Mouse (Mus musculus): ENCODE measurements around the gene Krt87.

Krt87 gene

GRCm38 (mm10) chr15:101438555-101438954 lies at the start of gene Krt87:
Gene Krt87 (minus strand): TSS chr15:101438804.
- no peak for DNase-seq (ENCODE audit: low spot score)

- DNase-seq (ENCODE audit: low spot score): no peak
These were observed 47.5 kb upstream of the Krt87 start for GRCm38 (mm10) chr15:101485911-101486635.

GRCm38 (mm10) chr15:101484939-101485338 lies 46.3 kb upstream of the Krt87 start:
- DNase-seq (ENCODE audit: low spot score): peak; percentile 15

- no peak for DNase-seq (ENCODE audit: low spot score)
These were observed 45.0 kb upstream of the Krt87 start for GRCm38 (mm10) chr15:101483646-101484045.

GRCm38 (mm10) chr15:101482056-101482455 lies 43.5 kb upstream of the Krt87 start:
- no peak for DNase-seq (ENCODE audit: low spot score)

GRCm38 (mm10) chr15:101479666-101480060 lies 41.1 kb upstream of the Krt87 start:
- DNase-seq (ENCODE audit: low spot score): no peak

GRCm38 (mm10) chr15:101479007-101479665 lies 40.5 kb upstream of the Krt87 start:
- no peak for DNase-seq (ENCODE audit: low spot score)

DNA sequence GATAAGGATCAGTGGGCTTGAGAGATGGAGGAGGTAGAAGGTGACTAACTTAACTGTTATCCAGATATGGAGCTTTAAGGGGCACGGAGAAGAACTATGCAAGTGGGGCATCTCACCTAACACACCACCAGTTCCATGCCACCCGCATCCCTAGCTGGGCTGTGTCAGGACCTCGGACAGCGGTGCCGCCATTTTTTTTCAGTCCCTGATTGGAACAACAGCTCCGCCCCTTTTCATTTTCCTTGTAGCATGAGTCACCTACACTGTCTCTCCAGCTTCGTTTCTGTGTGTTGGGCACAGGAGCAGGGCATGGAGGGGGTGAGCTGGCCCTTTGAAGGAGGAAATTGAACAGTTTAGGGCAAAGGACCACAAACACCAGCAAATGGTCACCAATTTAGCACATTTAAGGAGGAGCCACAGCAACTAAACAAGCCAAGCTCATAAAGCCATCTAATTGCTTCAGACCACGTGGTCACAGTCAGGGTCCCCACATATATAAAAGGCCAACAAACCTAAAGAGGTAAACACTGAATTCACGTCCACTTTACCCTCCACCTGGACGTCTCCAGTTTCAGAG lies 34.4 kb upstream of the Krt87 start, which contains the start of gene Krt86:
Gene Krt86, plus strand, starts transcription at position 527 of the 577 bp plus-strand sequence.
- DNase-seq (ENCODE audit: low spot score): peak; percentile 70

DNA sequence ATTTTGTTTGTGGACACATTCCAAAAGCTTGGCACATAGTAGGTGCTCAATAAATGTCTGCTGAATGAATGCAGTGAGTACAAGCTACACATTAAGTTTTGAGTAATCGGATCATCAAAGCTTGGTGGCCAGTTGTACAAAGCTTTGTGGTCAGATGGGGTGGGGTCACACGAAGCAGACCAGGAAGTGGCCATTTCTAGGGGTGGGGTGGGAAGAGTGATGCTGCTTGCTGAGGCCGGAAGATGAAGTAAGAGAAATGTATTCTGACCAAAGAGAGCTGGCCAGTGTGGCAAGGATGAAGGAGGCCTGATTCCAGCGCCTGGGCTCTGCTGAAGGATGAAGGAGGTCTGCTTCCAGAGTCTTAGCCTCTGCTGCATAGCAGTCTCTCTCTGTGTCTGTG lies 30.5 kb upstream of the Krt87 start:
- no peak for DNase-seq (ENCODE audit: low spot score)

DNA sequence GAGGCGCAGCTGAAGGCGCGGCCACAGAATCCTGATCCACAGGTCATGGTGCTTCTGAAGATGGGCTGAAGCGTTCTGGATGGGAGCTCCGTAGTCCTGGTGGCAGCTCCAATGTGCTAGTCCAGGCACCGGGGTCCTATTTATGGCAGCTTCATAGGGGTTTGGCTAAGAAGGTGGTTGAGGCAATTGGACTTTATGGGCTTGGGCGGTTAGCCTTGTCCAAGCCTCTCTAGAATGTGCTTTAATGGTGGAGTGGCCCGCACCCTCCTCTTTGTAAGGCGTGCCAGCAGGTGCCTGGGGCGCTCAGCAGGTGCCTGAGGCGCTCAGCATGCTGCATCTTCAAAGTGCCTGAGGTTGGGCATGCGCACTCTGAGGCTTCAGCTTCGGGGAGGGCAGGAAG lies 25.0 kb upstream of the Krt87 start, which contains the start of gene Krt81:
Gene Krt81, minus strand, starts transcription at position 101 of the 400 bp plus-strand sequence.
- DNase-seq (ENCODE audit: low spot score): no peak

GRCm38 (mm10) chr15:101459283-101459682 lies 20.7 kb upstream of the Krt87 start:
- DNase-seq (ENCODE audit: low spot score): no peak

- DNase-seq (ENCODE audit: low spot score): peak; percentile 76
These were observed 19.8 kb upstream of the Krt87 start for GRCm38 (mm10) chr15:101458361-101458930.

DNA sequence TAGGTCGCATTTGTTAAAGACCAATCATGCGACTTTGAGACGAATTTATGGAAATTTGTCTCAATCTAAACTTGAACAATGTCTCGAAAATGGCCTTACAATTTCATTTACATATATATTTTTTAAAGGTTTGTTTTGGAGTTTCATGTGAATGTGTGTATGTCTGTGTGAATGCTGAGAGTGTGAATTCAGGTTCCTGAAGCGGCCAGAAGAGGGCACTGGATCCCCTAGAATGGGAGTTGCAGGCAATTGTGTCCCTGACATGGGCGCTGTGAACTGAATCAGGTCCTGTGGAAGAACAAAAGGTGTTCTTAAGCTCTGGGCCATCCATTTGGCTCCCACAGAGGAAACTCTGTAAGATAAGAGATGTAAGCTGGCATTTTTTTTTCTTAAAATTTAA lies 17.3 kb upstream of the Krt87 start:
- DNase-seq (ENCODE audit: low spot score): no peak

DNA sequence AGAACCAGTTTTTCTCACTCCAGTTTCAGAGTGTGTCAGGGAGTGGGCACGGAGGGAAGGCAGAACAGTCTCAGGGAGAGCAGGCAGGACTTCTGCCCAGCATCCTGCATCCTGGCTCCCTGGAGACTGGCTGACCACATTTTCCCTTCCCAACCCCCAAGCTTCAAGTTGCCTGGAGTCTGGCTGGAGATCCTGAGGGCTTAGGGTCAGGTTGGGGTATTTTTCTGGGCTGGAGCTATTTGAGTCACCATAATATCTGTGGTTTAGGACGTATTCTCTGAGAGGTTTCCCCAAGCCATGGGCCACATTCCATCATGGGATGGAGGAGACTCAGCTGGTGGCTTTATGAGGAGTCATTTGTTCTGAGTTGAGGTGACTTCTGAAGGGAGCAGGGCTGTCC lies 16.7 kb upstream of the Krt87 start:
- DNase-seq (ENCODE audit: low spot score): no peak

DNA sequence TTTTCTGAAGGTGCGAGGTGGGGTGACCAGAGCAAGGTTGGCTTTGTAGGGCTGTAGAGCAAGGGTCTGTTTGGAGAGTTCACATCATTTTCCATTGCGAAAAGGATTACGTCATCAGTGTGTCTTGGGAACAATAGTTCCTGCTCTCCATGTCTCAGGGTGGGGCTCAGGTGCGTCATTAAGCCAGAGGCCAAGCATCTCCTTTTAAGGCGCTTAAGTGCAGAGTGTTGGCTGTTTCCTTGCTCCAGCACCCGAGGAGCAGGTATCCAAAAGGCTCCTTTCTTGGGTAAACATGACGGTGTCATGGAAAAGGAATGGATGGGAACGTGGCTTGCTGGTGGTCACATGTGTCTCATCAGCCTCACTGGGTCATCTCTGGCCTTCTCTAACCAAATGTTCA lies 16.2 kb upstream of the Krt87 start:
- no peak for DNase-seq (ENCODE audit: low spot score)

- DNase-seq (ENCODE audit: low spot score): no peak
These were observed 14.6 kb upstream of the Krt87 start for GRCm38 (mm10) chr15:101453093-101453736.

DNA sequence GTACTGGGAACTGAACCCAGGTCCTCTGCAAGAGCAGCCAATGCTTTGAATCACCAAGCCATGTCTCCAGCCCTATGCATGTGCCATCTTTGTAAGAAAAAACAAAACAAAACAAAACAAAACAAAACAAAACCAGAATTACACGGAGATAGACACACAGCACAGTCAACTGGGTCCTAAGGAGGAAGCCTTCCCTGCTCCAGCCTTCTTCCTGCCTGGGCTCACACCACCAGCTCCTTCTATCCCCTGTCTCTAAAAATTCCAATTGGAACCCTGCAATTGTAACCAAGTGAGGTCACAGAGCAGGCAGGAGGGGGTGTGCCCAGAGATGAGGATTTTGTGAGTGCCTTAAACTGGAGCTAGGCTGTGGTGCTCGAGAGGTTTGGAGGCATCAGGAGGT lies 8.8 kb upstream of the Krt87 start, which contains the start of gene Krt88:
Gene Krt88, plus strand, starts transcription at position 301 of the 400 bp plus-strand sequence.
- DNase-seq (ENCODE audit: low spot score): no peak

GRCm38 (mm10) chr15:101446572-101446971 lies 8.0 kb upstream of the Krt87 start:
- no peak for DNase-seq (ENCODE audit: low spot score)

DNA sequence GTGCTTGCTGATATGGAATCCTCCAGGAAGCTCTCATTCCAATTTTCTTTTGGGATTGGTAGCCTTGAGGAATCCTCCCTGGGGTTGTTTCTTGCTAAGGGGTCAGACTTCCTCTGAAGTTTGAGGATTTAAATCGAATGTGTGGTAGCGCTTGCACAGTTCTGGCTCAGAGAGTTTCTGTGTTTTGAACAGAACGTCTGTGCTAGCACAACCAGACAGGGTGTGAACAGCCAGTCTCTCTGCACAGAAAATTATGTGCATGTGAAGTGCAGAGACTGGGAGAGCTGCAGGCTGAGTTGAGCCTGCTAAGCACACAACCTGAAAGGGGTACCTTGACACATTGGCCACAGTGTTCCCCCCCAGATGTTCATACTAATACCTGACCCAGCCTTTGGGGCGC lies 2.2 kb upstream of the Krt87 start:
- DNase-seq (ENCODE audit: low spot score): no peak

DNA sequence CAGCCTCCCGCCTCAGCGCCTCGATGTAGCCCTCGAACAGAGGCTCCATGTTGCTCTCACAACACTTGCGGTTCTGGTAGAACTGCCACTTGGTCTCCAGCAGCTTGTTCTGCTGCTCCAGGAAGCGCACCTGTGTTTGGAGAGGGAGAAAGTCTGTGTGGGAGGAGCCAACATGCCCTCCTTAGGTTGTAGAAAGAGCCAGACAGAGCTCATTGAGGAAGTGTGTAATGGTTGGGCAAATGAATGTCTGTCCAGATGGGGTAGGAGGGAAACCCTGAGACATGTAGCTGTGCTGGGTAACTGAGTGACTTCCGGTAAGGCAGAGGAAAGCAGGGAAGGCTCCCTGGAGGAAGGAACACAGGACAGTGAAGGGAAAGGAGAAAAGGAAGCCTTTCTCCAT lies 2.0 kb downstream of the Krt87 start:
- DNase-seq (ENCODE audit: low spot score): no peak

- no peak for DNase-seq (ENCODE audit: low spot score)
These were observed 13.7 kb downstream of the Krt87 start for GRCm38 (mm10) chr15:101424914-101425313.

DNA sequence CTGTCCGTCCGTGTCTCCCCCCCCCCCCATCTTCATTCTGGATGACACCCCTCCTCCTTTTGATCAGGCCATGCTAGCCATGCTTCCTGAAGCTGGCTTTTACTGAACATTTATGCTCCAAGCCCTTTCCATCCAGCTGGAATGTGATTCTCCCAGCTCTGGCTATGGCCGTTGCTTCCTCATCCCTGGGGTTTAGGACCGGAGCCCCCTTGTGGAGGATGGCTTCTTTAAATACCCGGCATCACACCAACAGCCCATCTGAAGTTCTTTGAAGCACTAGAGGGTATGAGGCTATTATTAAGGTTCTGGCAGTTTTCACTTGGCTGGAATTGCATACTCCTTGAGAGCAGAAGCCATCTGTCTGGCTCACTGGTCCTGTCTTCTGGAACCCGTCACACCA lies 17.7 kb downstream of the Krt87 start:
- DNase-seq (ENCODE audit: low spot score): no peak

Measured in adipocyte (in vitro differentiated cells).